Mouse (Mus musculus) olfactory bulb, adult 2 months (tissue): Measurements from ENCODE around the gene Mapt.

Source experiments
- CTCF ChIP-seq: fragments of 200-500 bp; IDR thresholded peaks from 2 replicates; pipeline ENCODE4 v1.5.1; 2012; ENCODE audit warnings: low read depth, mild to moderate bottlenecking, low read length, moderate library complexity; ENCODE audit not compliant: insufficient read depth
- POLR2A ChIP-seq: fragments of 200-500 bp; IDR thresholded peaks from 2 replicates; pipeline ENCODE4 v1.6.1; 2012; ENCODE audit warnings: mild to moderate bottlenecking, low read depth, low read length, moderate library complexity; ENCODE audit not compliant: insufficient read depth

DNA sequence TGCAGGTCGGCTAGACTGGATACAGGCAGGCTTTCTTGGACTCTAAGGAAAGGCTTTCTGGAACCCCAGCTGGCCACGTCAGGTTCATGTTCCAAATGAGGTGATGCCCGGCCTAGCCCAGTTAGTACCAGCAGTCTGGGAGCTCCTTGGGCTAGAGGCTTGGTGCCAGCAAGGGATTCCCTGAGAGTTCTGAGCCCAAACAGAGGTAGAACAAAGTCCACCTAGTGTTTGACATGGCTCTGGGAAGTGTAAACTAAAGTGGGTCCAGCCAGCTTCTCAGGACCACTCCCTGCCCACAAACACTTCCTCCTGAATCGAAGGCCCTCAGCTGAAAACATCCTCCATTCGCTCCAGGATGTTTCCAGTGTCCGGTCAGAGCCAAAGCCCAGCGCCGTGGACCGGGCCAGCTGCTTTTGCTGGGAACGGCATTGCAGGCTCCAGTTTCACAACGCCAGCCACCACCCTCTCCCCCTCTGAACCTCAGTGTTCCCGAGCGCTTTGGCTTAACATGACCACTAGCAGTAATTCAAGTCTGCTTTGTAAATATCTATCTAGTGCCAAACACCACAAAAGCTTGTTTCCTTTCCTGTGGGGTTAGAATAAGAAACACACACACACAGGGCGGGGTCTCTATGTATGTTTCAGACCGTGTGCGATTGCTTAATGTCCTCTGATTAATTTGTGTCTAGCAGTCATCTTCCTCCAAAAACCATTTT, 85.7 kb downstream of the Mapt start:
- TF ChIP-seq POLR2A (no peak), CTCF (no peak)
